Comparison of ENCODE assay signal across 8 mouse cellular contexts in the genomic region with DNA sequence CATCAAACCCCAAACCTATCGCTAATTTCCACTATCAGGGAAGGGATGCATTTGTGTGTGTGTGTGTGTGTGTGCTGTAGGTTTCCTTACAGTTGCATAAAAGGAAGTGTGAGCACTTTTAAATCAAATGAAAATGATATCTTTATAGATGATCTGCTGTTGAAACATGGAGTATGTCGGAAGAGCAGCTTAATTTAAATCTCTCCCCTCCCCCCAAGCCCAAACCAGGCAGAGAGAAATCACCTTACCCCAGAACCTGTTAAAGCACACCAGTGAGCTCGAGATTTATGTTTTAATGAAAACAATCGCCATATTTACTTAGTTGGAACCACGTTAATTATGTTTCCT. TPM values are rescaled to one million over a fixed set of nuclear protein-coding genes. Genes with fewer than 3 reads are reported as not detected.
DNase-seq lines count a peak whose midpoint lies in the region; ATAC-seq and TF ChIP-seq lines count a peak whose summit lies in the region.

No protein-coding gene starts in this region.

- no peak for TF ChIP-seq CTCF in kidney, postnatal 0 days (IDR thresholded peaks at IDR 0.05; ENCODE audit: low read depth)
- no peak for TF ChIP-seq CTCF in bone marrow macrophage, adult 2 months (IDR thresholded peaks at IDR 0.05; ENCODE audit: low read depth, low read length)

- no peak overlapping the region for H3K27ac ChIP-seq in kidney, postnatal 0 days
- H3K27ac ChIP-seq in bone marrow macrophage, adult 2 months (ENCODE audit: insufficient read depth, low read depth, low read length) = no peak overlapping the region
- no peak overlapping the region for H3K27ac ChIP-seq in hindbrain, embryonic 12.5 days
- H3K27ac ChIP-seq in midbrain, embryonic 15.5 days = peak overlapping the region; percentile 97

- H3K36me3 ChIP-seq in kidney, postnatal 0 days (ENCODE audit: insufficient read depth, low read length) = 0 out of 2 replicates have a peak, but pooled peaks cover 3% of the 10 kb centered on the region
- H3K36me3 ChIP-seq in hindbrain, embryonic 12.5 days = no peaks in the 10 kb centered on the region
- H3K36me3 ChIP-seq in midbrain, embryonic 15.5 days (replicated peaks) = no peaks in the 10 kb centered on the region

- DNase-seq in kidney, postnatal 0 days (ENCODE audit: low spot score) = no peak
- DNase-seq in kidney, adult 9 months = no peak
- no peak for DNase-seq in adrenal gland, adult 18-20 months (ENCODE audit: low spot score in 2 of 2)
- no peak for DNase-seq in urinary bladder, adult 2 months (ENCODE audit: low spot score)
- DNase-seq in adrenal gland, adult (ENCODE audit: inconsistent age in 2 of 2, low spot score in 1 of 2) = no peak

- H3K4me3 ChIP-seq in kidney, postnatal 0 days (replicated peaks; ENCODE audit: low read depth, low read length) = peak overlapping the region; percentile 90
- H3K4me3 ChIP-seq in bone marrow macrophage, adult 2 months (ENCODE audit: insufficient read depth, low read length) = peak overlapping the region; percentile 80
- peak overlapping the region; percentile 81 for H3K4me3 ChIP-seq in hindbrain, embryonic 12.5 days
- H3K4me3 ChIP-seq in midbrain, embryonic 15.5 days = peak overlapping the region; percentile 93

- peak overlapping the region; percentile 98 for H3K4me2 ChIP-seq in kidney, postnatal 0 days (ENCODE audit: low read length)
- peak overlapping the region; percentile 91 for H3K4me2 ChIP-seq in hindbrain, embryonic 12.5 days (replicated peaks)
- H3K4me2 ChIP-seq in midbrain, embryonic 15.5 days = peak overlapping the region; percentile 94

- WGBS in kidney, postnatal 0 days = 2% methylated on average over 5 of the region's 5 CpGs
- 3% methylated on average over 5 of the region's 5 CpGs for WGBS in hindbrain, embryonic 12.5 days
- WGBS in midbrain, embryonic 15.5 days = 4% methylated on average over 5 of the region's 5 CpGs

- no peaks in the 10 kb centered on the region for H3K9me3 ChIP-seq in kidney, postnatal 0 days (replicated peaks; ENCODE audit: low read length)
- H3K9me3 ChIP-seq in hindbrain, embryonic 12.5 days (replicated peaks) = no peaks in the 10 kb centered on the region
- H3K9me3 ChIP-seq in midbrain, embryonic 15.5 days = no peaks in the 10 kb centered on the region

- H3K27me3 ChIP-seq in kidney, postnatal 0 days (ENCODE audit: insufficient read depth, low read length) = no peaks in the 10 kb centered on the region
- no peaks in the 10 kb centered on the region for H3K27me3 ChIP-seq in hindbrain, embryonic 12.5 days
- H3K27me3 ChIP-seq in midbrain, embryonic 15.5 days (replicated peaks) = no peaks in the 10 kb centered on the region; the same call in 1 of the 2 replicates

- no peak for ATAC-seq in kidney, postnatal 0 days (replicated peaks; ENCODE audit: low FRiP score, low read depth)
- ATAC-seq in hindbrain, embryonic 12.5 days (ENCODE audit: low FRiP score) = no peak
- ATAC-seq in midbrain, embryonic 15.5 days (replicated peaks) = no peak

- H3K4me1 ChIP-seq in kidney, postnatal 0 days (replicated peaks; ENCODE audit: insufficient read depth, low read length) = 0 out of 2 replicates have a peak, but pooled peaks cover 3% of the 10 kb centered on the region
- H3K4me1 ChIP-seq in bone marrow macrophage, adult 2 months (ENCODE audit: control insufficient read depth, insufficient read depth, low read length) = peaks cover 6% of the 10 kb centered on the region
- no peaks in the 10 kb centered on the region; the same call in 1 of the 2 replicates for H3K4me1 ChIP-seq in hindbrain, embryonic 12.5 days
- H3K4me1 ChIP-seq in midbrain, embryonic 15.5 days = no peaks in the 10 kb centered on the region

- H3K9ac ChIP-seq in kidney, postnatal 0 days (ENCODE audit: low read depth, low read length) = peak overlapping the region; percentile 90; the same call in 1 of the 2 replicates
- H3K9ac ChIP-seq in hindbrain, embryonic 12.5 days = peak overlapping the region; percentile 84
- H3K9ac ChIP-seq in midbrain, embryonic 15.5 days = peak overlapping the region; percentile 90

- no peak for TF ChIP-seq POLR2A in bone marrow macrophage, adult 2 months (IDR thresholded peaks at IDR 0.05; ENCODE audit: borderline replicate concordance, low read depth, low read length)

RNA-seq across cellular contexts. Expression of gene Camk2d, which starts 2.2 kb away (rescaled TPM):
- 28.3 and 30.3 TPM in 2 replicates for polyA plus RNA-seq in kidney, postnatal 0 days (2015; fragmentation: Nextera tagmentation; extraction: Ambion mirVana)
- polyA plus RNA-seq in bone marrow macrophage, adult 2 months (2012; ENCODE audit: insufficient read depth, insufficient read length, missing spikeins) = 40.0 and 59.0 TPM in 2 replicates
- polyA plus RNA-seq in hindbrain, embryonic 12.5 days (2016; fragmentation: Nextera tagmentation; extraction: Ambion mirVana) = 29.7 and 31.0 TPM in 2 replicates
- polyA plus RNA-seq in midbrain, embryonic 15.5 days (2015; fragmentation: Nextera tagmentation; extraction: Ambion mirVana) = 54.7 and 54.8 TPM in 2 replicates
- total RNA-seq in adrenal gland, adult 18-20 months (2021) = 10 to 100 TPM; 90.2 to 95.1 TPM
- 160 and 167 TPM in 2 replicates for polyA plus RNA-seq in urinary bladder, adult 2 months (2012; rRNA removed)
